Mouse (Mus musculus) brain, adult 2 months (tissue): ENCODE data around the gene Gm17521.
"Not testable (repeated sequence)": the region's sequence is repeated elsewhere in the genome, so short reads cannot be mapped to it uniquely, and the experiment has no call there.

Source experiments
- DNase-seq: peaks from one replicate; pipeline ENCODE4 v3.0.0; 2011; ENCODE audit warnings: low read depth, low spot score

Gm17521 gene

GRCm38 (mm10) chrX:123029569-123029968 is at the start of gene Gm17521:
Gene Gm17521 (minus strand): TSS chrX:123029669.
- not testable (repeated sequence) for DNase-seq

- no peak for DNase-seq
These were observed 14.5 kb upstream of the Gm17521 start for GRCm38 (mm10) chrX:123043956-123044355.

GRCm38 (mm10) chrX:123043516-123043915 is 14.0 kb upstream of the Gm17521 start:
- no peak for DNase-seq
